33 mouse cellular contexts compared by ENCODE assay signal in genomic region chr14:29041498-29041897, GRCm38 (mm10). TPM values are rescaled to one million over a fixed set of nuclear protein-coding genes. Genes with fewer than 3 reads are reported as not detected.
DNase-seq lines count a peak whose midpoint lies in the region; ATAC-seq and TF ChIP-seq lines count a peak whose summit lies in the region.
"Had no signal": no experiment of that assay in that cellular context is flagged by ENCODE, and none has a peak within 500 bp of the region (broad histone marks: within the 10 kb centered on the region; RNA-seq: fewer than 3 reads in every experiment).

No protein-coding gene starts in this region.

- H3K9me3 ChIP-seq in heart, embryonic 10.5 days, result no peaks in the 10 kb centered on the region
- no peaks in the 10 kb centered on the region for H3K9me3 ChIP-seq in heart, embryonic 14.5 days (ENCODE audit: control insufficient read depth, low read length)
- H3K9me3 ChIP-seq in heart, postnatal 0 days (replicated peaks; ENCODE audit: control insufficient read depth, low read length), result no peaks in the 10 kb centered on the region
- H3K9me3 ChIP-seq in hindbrain, embryonic 14.5 days (ENCODE audit: control insufficient read depth, low read length), result no peaks in the 10 kb centered on the region
- H3K9me3 ChIP-seq: embryonic facial prominence, embryonic 13.5 days; forebrain, embryonic 12.5 days; limb, embryonic 10.5 days; midbrain, embryonic 15.5 days had no signal

- H3K27me3 ChIP-seq in heart, adult 2 months (ENCODE audit: control insufficient read depth, insufficient read depth, low read length), result no peaks in the 10 kb centered on the region
- H3K27me3 ChIP-seq in heart, embryonic 10.5 days (ENCODE audit: insufficient read depth, poor library complexity, severe bottlenecking), result 0 out of 2 replicates have a peak, but pooled peaks cover 6% of the 10 kb centered on the region
- no peaks in the 10 kb centered on the region for H3K27me3 ChIP-seq in heart, embryonic 14.5 days (ENCODE audit: control insufficient read depth, insufficient read depth, low read length)
- no peaks in the 10 kb centered on the region for H3K27me3 ChIP-seq in heart, postnatal 0 days (ENCODE audit: control insufficient read depth, insufficient read depth, low read length)
- H3K27me3 ChIP-seq in hindbrain, embryonic 14.5 days (ENCODE audit: control insufficient read depth, insufficient read depth, low read length), result no peaks in the 10 kb centered on the region
- H3K27me3 ChIP-seq: CH12.LX; embryonic facial prominence, embryonic 13.5 days; midbrain, embryonic 15.5 days; Patski had no signal

- H3K27ac ChIP-seq in heart, adult 2 months, result peak overlapping the region; percentile 70
- no peak overlapping the region for H3K27ac ChIP-seq in heart, embryonic 10.5 days
- H3K27ac ChIP-seq in heart, embryonic 14.5 days (replicated peaks in 1 of 2; ENCODE audit: control insufficient read depth in 1 of 2, insufficient read depth in 1 of 2, low read depth in 2 of 2, low read length in 2 of 2), result peak overlapping the region; percentile 39 to 46; a peak in 3 of 4 replicates
- H3K27ac ChIP-seq in heart, postnatal 0 days (ENCODE audit: low read depth), result peak overlapping the region; percentile 43
- peak overlapping the region; percentile 39; the same call in 1 of the 2 replicates for H3K27ac ChIP-seq in hindbrain, embryonic 14.5 days
- H3K27ac ChIP-seq: embryonic facial prominence, embryonic 13.5 days; forebrain, embryonic 12.5 days; limb, embryonic 10.5 days; midbrain, embryonic 15.5 days had no signal

- intact Hi-C loops in heart, adult 2 months (cut with DNase I), result no loop called here

- peak in 1 of 2 experiments; percentile 57 for DNase-seq in heart, adult 2 months
- no peak for DNase-seq in heart, embryonic 10.5 days (ENCODE audit: low spot score)
- DNase-seq in heart, postnatal 0 days (ENCODE audit: low spot score), result peak; percentile 7
- DNase-seq in hindbrain, embryonic 14.5 days (ENCODE audit: low spot score), result no peak
- no peak for DNase-seq in cerebellum, adult 9-11 months
- DNase-seq in cerebellum, adult 9-10 months, result no peak
- DNase-seq: B cell, adult 2 months; cerebellum, adult 11 months; cerebellum, postnatal 36 days; embryo, embryonic 11 days; gastrocnemius, postnatal 10 days; kidney, adult 9 months; kidney, postnatal 14 days; liver; lung, postnatal 4 days; thymus, adult 18-20 months; thymus, postnatal 4 days had no signal

- H3K36me3 ChIP-seq in heart, adult 2 months (ENCODE audit: control insufficient read depth, insufficient read depth, low read length), result no peaks in the 10 kb centered on the region
- no peaks in the 10 kb centered on the region for H3K36me3 ChIP-seq in heart, embryonic 10.5 days
- no peaks in the 10 kb centered on the region for H3K36me3 ChIP-seq in heart, embryonic 14.5 days (ENCODE audit: control insufficient read depth, insufficient read depth, low read length)
- H3K36me3 ChIP-seq in heart, postnatal 0 days (replicated peaks; ENCODE audit: control insufficient read depth, insufficient read depth, low read length), result no peaks in the 10 kb centered on the region
- no peaks in the 10 kb centered on the region for H3K36me3 ChIP-seq in hindbrain, embryonic 14.5 days (replicated peaks; ENCODE audit: control insufficient read depth, insufficient read depth)
- H3K36me3 ChIP-seq: forebrain, embryonic 12.5 days; G1E; limb, embryonic 10.5 days; midbrain, embryonic 15.5 days had no signal

- WGBS in heart, adult 2 months, result 45% methylated on average over 1 of the region's 1 CpGs
- WGBS in heart, embryonic 10.5 days, result 82% methylated on average over 1 of the region's 1 CpGs
- 61% methylated on average over 1 of the region's 1 CpGs for WGBS in heart, embryonic 14.5 days
- 54% methylated on average over 1 of the region's 1 CpGs for WGBS in heart, postnatal 0 days
- WGBS in hindbrain, embryonic 14.5 days, result 89% methylated on average over 1 of the region's 1 CpGs

- TF ChIP-seq CTCF in heart, adult 2 months (IDR thresholded peaks at IDR 0.05), result no peak
- no peak for TF ChIP-seq CTCF in heart, postnatal 0 days (IDR thresholded peaks at IDR 0.05; ENCODE audit: low read depth)

- TF ChIP-seq EP300 in heart, adult 2 months (IDR thresholded peaks at IDR 0.05; ENCODE audit: insufficient read depth, low read depth, low read length), result peak; percentile 54; the same call in 1 of the 2 replicates
- no peak for TF ChIP-seq EP300 in heart, postnatal 0 days (IDR thresholded peaks at IDR 0.05; ENCODE audit: low read depth)

- ATAC-seq in heart, embryonic 14.5 days (ENCODE audit: insufficient number of reproducible peaks, insufficient read depth, low FRiP score, low read depth), result no peak; the same call in 1 of the 2 replicates
- peak; percentile 82 for ATAC-seq in heart, postnatal 0 days (ENCODE audit: insufficient read depth, low read depth)
- ATAC-seq in hindbrain, embryonic 14.5 days (ENCODE audit: low FRiP score), result no peak
- ATAC-seq: intestine, embryonic 16.5 days; midbrain, embryonic 15.5 days; Patski had no signal

- H3K4me2 ChIP-seq in heart, embryonic 14.5 days (ENCODE audit: low read length), result no peak overlapping the region
- no peak overlapping the region for H3K4me2 ChIP-seq in heart, postnatal 0 days (ENCODE audit: low read depth, low read length)
- H3K4me2 ChIP-seq in hindbrain, embryonic 14.5 days (replicated peaks), result no peak overlapping the region
- H3K4me2 ChIP-seq: embryonic facial prominence, embryonic 13.5 days; forebrain, embryonic 12.5 days; midbrain, embryonic 15.5 days had no signal

- H3K4me1 ChIP-seq in heart, adult 2 months (ENCODE audit: control insufficient read depth, insufficient read depth, low read length), result no peaks in the 10 kb centered on the region
- H3K4me1 ChIP-seq in heart, embryonic 10.5 days, result peaks cover 21% of the 10 kb centered on the region
- peaks cover 9 to 23% of the 10 kb centered on the region in 2 experiments for H3K4me1 ChIP-seq in heart, embryonic 14.5 days (ENCODE audit: control insufficient read depth in 2 of 2, insufficient read depth in 2 of 2, low read length in 2 of 2)
- peaks cover 4% of the 10 kb centered on the region; the same call in 1 of the 2 replicates for H3K4me1 ChIP-seq in heart, postnatal 0 days (ENCODE audit: control insufficient read depth, insufficient read depth)
- peaks cover 17% of the 10 kb centered on the region for H3K4me1 ChIP-seq in hindbrain, embryonic 14.5 days (replicated peaks; ENCODE audit: control insufficient read depth, insufficient read depth, low read length)
- H3K4me1 ChIP-seq: midbrain, embryonic 15.5 days had no signal

- H3K4me3 ChIP-seq in heart, adult 2 months, result no peak overlapping the region
- no peak overlapping the region for H3K4me3 ChIP-seq in heart, embryonic 10.5 days
- H3K4me3 ChIP-seq in heart, embryonic 14.5 days (ENCODE audit: control insufficient read depth in 1 of 2, insufficient read depth in 1 of 2, low read depth in 1 of 2, low read length in 2 of 2), result no peak overlapping the region
- H3K4me3 ChIP-seq in heart, postnatal 0 days (ENCODE audit: low read depth, low read length), result no peak overlapping the region
- H3K4me3 ChIP-seq in hindbrain, embryonic 14.5 days (replicated peaks; ENCODE audit: low read length), result no peak overlapping the region
- H3K4me3 ChIP-seq: embryonic facial prominence, embryonic 13.5 days; erythroblast, embryonic 14.5 days; forebrain, embryonic 12.5 days; limb, embryonic 10.5 days; midbrain, embryonic 15.5 days; myocyte had no signal

- TF ChIP-seq POLR2A in heart, adult 2 months (IDR thresholded peaks at IDR 0.05; ENCODE audit: insufficient read depth, low read depth, low read length), result no peak

- H3K79me2 ChIP-seq in heart, adult 2 months (replicated peaks; ENCODE audit: control insufficient read depth, insufficient read depth, low read length), result no peaks in the 10 kb centered on the region

- no peak overlapping the region for H3K9ac ChIP-seq in heart, adult 2 months (ENCODE audit: low read depth, low read length)
- H3K9ac ChIP-seq in heart, embryonic 14.5 days (ENCODE audit: low read length), result no peak overlapping the region
- H3K9ac ChIP-seq in heart, postnatal 0 days (replicated peaks; ENCODE audit: low read depth, low read length), result no peak overlapping the region
- no peak overlapping the region for H3K9ac ChIP-seq in hindbrain, embryonic 14.5 days
- H3K9ac ChIP-seq: embryonic facial prominence, embryonic 13.5 days; forebrain, embryonic 12.5 days; midbrain, embryonic 15.5 days had no signal

RNA-seq across cellular contexts. Expression of gene Lrtm1, which starts 23.5 kb away (rescaled TPM):
- 100 to 1,000 TPM; 189 to 202 TPM for total RNA-seq in heart, adult 2 months (2021)
- polyA plus RNA-seq in heart, adult 2 months (2012; rRNA removed), result 81.6 and 182 TPM in 2 replicates
- 0.58 and 1.3 TPM in 2 replicates for polyA plus RNA-seq in heart, embryonic 10.5 days (2016; fragmentation: Nextera tagmentation; extraction: Ambion mirVana)
- polyA plus RNA-seq in heart, embryonic 14.5 days (2014; fragmentation: Nextera tagmentation; extraction: Ambion mirVana), result 2.1 TPM in 2 replicates
- total RNA-seq in heart, postnatal 0 days (2014; rRNA removed; ENCODE audit: low replicate concordance), result 4.2 and 4.8 TPM in 2 replicates
- 3.2 and 4.8 TPM in 2 replicates for polyA plus RNA-seq in heart, postnatal 0 days (2015; fragmentation: Nextera tagmentation; extraction: Ambion mirVana)
- 0.12 and 0.70 TPM in 2 replicates for polyA plus RNA-seq in hindbrain, embryonic 14.5 days (2014; fragmentation: Nextera tagmentation; extraction: Ambion mirVana)
- total RNA-seq: CH12.LX; layer of hippocampus, adult 18-20 months; layer of hippocampus, postnatal 14 days; megakaryocyte-erythroid progenitor cell, adult 5-6 weeks; neutrophil, adult 5-6 weeks had no signal
- polyA plus RNA-seq: G1E; intestine, embryonic 16.5 days; limb, embryonic 10.5 days; Patski; small intestine, adult 2 months had no signal

Comparison
In these comparisons a context has a peak if more than half of its experiments do, and no peak if none do; other contexts are left out.
1. RNA of gene Lrtm1, which starts 23.5 kb away (polyA plus RNA-seq): 81.6 to 182 TPM in heart, adult 2 months; 3.2 to 4.8 TPM in heart, postnatal 0 days, 2.1 TPM in heart, embryonic 14.5 days, 0.12 to 0.70 TPM in hindbrain, embryonic 14.5 days and 0.58 to 1.3 TPM in heart, embryonic 10.5 days; every median in the first group is over 10 times any median in the second.